Mouse (Mus musculus): ENCODE results near the gene Itprip.

DNA sequence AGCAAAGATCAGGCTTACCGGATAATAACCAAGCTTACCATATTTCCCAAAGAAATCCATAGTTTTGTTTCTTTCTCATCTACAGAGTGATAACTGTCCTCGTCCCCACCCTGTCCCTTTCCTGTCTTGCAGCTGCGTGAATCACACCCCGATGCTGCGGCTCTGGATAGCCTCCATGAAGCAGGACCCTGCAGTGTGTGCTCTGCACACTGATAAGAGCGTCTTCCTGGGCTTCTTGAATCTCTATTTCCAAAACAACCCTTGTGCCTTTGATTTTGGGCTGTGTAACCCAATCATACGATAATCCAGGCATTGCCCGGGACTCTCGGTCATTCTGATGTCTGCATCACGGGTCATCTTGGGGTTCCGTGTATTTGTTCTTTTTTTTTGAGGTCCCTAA is 33.2 kb downstream of the Itprip start:
- TF ChIP-seq CTCF (IDR thresholded peaks at IDR 0.05; ENCODE audit: low read depth) = no peak
- no peak for TF ChIP-seq EP300 (IDR thresholded peaks at IDR 0.05; ENCODE audit: low read depth)
